Mouse (Mus musculus) midbrain, embryonic 16.5 days (tissue): ENCODE results near the gene Bmper. TPM values are rescaled to one million over a fixed set of nuclear protein-coding genes. Genes with fewer than 3 reads are reported as not detected.

Experiments
- ATAC-seq: fragments of 200-750 bp; cut with Nextera tagmentation; 2 replicates; pipeline ENCODE4 v1.8.0; 2017; ENCODE audit warnings: moderate TSS enrichment
- H3K27ac ChIP-seq: fragments of 300-500 bp; sonication (generic); 2 replicates; pipeline ENCODE4 v1.5.1; 2014; ENCODE audit warnings: mild to moderate bottlenecking, low read length, mixed read lengths
- H3K27me3 ChIP-seq: fragments of 300-500 bp; sonication (generic); 2 replicates; pipeline ENCODE4 v1.6.1; 2014; ENCODE audit warnings: low read depth, low read length, mixed read lengths; ENCODE audit not compliant: control insufficient read depth, insufficient read depth
- H3K36me3 ChIP-seq: fragments of 300-500 bp; sonication (generic); 2 replicates; pipeline ENCODE4 v1.6.1; 2014; ENCODE audit warnings: mild to moderate bottlenecking, low read length, moderate library complexity, mixed read lengths; ENCODE audit not compliant: control insufficient read depth, insufficient read depth
- H3K4me1 ChIP-seq: fragments of 300-500 bp; sonication (generic); 2 replicates; pipeline ENCODE4 v1.6.1; 2014; ENCODE audit warnings: mild to moderate bottlenecking, low read length, mixed read lengths; ENCODE audit not compliant: control insufficient read depth, insufficient read depth
- H3K4me2 ChIP-seq: fragments of 300-500 bp; sonication (generic); 2 replicates; pipeline ENCODE4 v1.6.1; 2014; ENCODE audit warnings: mild to moderate bottlenecking, low read length, mixed read lengths
- H3K4me3 ChIP-seq: fragments of 300-500 bp; sonication (generic); 2 replicates; pipeline ENCODE4 v1.5.1; 2014; ENCODE audit warnings: low read depth, mild to moderate bottlenecking, low read length, moderate library complexity, mixed read lengths
- H3K9ac ChIP-seq: fragments of 300-500 bp; sonication (generic); 2 replicates; pipeline ENCODE4 v1.6.1; 2014; ENCODE audit warnings: low read depth, low read length, mixed read lengths
- H3K9me3 ChIP-seq: fragments of 300-500 bp; sonication (generic); replicated peaks from 2 replicates; pipeline ENCODE4 v1.6.1; 2014; ENCODE audit warnings: mild to moderate bottlenecking, low read length, mixed read lengths; ENCODE audit not compliant: control insufficient read depth, poor library complexity, severe bottlenecking
- WGBS: fragments of 180-500 bp; shearing (Covaris S2); extraction: QIAGEN DNeasy Blood & Tissue Kit; methylation state at CpG from one replicate; pipeline ENCODE4 v1.1.7; 2014; 5-methylcytosine and 5-hydroxymethylcytosine counted together
- polyA plus RNA-seq: library from polyadenylated mRNA; unstranded; fragments of >200 nt; fragmentation: Nextera tagmentation; extraction: Ambion mirVana; gene quantifications from 2 replicates; pipeline ENCODE4 v1.2.1, GENCODE M21; 2015

Bmper gene
- polyA plus RNA-seq, 1 experiment from 2014 or later, result 9.6 TPM

GRCm38 (mm10) chr9:23407935-23408781, 185.3 kb downstream of the Bmper start:
- no peak for ATAC-seq
- 36% methylated on average over 3 of the region's 3 CpGs for WGBS
- 0 out of 2 replicates have a peak overlapping the region, but pooled peaks have one; percentile 20 for H3K27ac ChIP-seq

GRCm38 (mm10) chr9:23410567-23410966, 187.7 kb downstream of the Bmper start:
- no peak overlapping the region for H3K27ac ChIP-seq
- 81% methylated on average over 2 of the region's 2 CpGs for WGBS
- H3K4me1 ChIP-seq, result no peaks in the 10 kb centered on the region
- no peaks in the 10 kb centered on the region for H3K9me3 ChIP-seq
- no peak overlapping the region for H3K4me3 ChIP-seq
- no peak overlapping the region for H3K9ac ChIP-seq
- no peak for ATAC-seq
- no peak overlapping the region for H3K4me2 ChIP-seq
- no peaks in the 10 kb centered on the region for H3K27me3 ChIP-seq
- H3K36me3 ChIP-seq, result no peaks in the 10 kb centered on the region

More at GRCm38 (mm10) chr9:23407935-23408781, 185.3 kb downstream of the Bmper start:
- Histone ChIP-seq H3K4me1 (no peaks in the 10 kb centered on the region), H3K9me3 (no peaks in the 10 kb centered on the region), H3K36me3 (no peaks in the 10 kb centered on the region), H3K4me2 (no peak overlapping the region), H3K27me3 (no peaks in the 10 kb centered on the region), H3K4me3 (no peak overlapping the region), H3K9ac (no peak overlapping the region)

GRCm38 (mm10) chr9:23412956-23413355, 190.1 kb downstream of the Bmper start:
- no peaks in the 10 kb centered on the region for H3K36me3 ChIP-seq
- H3K9me3 ChIP-seq, result 0 out of 2 replicates have a peak, but pooled peaks cover 2% of the 10 kb centered on the region
- H3K4me1 ChIP-seq, result no peaks in the 10 kb centered on the region
- ATAC-seq, result no peak
- H3K4me3 ChIP-seq, result no peak overlapping the region
- no peaks in the 10 kb centered on the region for H3K27me3 ChIP-seq
- no peak overlapping the region for H3K9ac ChIP-seq
- no peak overlapping the region for H3K4me2 ChIP-seq
- WGBS, result 53% methylated on average over 2 of the region's 2 CpGs
- no peak overlapping the region for H3K27ac ChIP-seq

- WGBS, result 99% methylated on average over 2 of the region's 2 CpGs
- no peak overlapping the region for H3K4me3 ChIP-seq
- 0 out of 2 replicates have a peak, but pooled peaks cover 2% of the 10 kb centered on the region for H3K9me3 ChIP-seq
- no peaks in the 10 kb centered on the region for H3K27me3 ChIP-seq
- H3K36me3 ChIP-seq, result no peaks in the 10 kb centered on the region
- no peaks in the 10 kb centered on the region for H3K4me1 ChIP-seq
- no peak overlapping the region for H3K9ac ChIP-seq
- no peak for ATAC-seq
- no peak overlapping the region for H3K27ac ChIP-seq
- H3K4me2 ChIP-seq, result no peak overlapping the region
Observed at GRCm38 (mm10) chr9:23419107-23419506, 196.2 kb downstream of the Bmper start.

GRCm38 (mm10) chr9:23423748-23424147, 200.9 kb downstream of the Bmper start:
- Histone ChIP-seq H3K4me2 (no peak overlapping the region), H3K9ac (no peak overlapping the region), H3K9me3 (no peaks in the 10 kb centered on the region), H3K4me3 (no peak overlapping the region), H3K36me3 (no peaks in the 10 kb centered on the region), H3K27me3 (no peaks in the 10 kb centered on the region), H3K27ac (no peak overlapping the region), H3K4me1 (no peaks in the 10 kb centered on the region)
- WGBS, result 97% methylated on average over 1 of the region's 1 CpGs
- ATAC-seq, result no peak

- no peak overlapping the region for H3K4me2 ChIP-seq
- H3K36me3 ChIP-seq, result no peaks in the 10 kb centered on the region
- no peak overlapping the region for H3K4me3 ChIP-seq
- no peaks in the 10 kb centered on the region for H3K9me3 ChIP-seq
- no peak overlapping the region for H3K27ac ChIP-seq
- H3K4me1 ChIP-seq, result no peaks in the 10 kb centered on the region
- no peaks in the 10 kb centered on the region for H3K27me3 ChIP-seq
- no peak for ATAC-seq
- H3K9ac ChIP-seq, result no peak overlapping the region
- WGBS, result 66% methylated on average over 2 of the region's 2 CpGs
Observed at GRCm38 (mm10) chr9:23432631-23433030, 209.8 kb downstream of the Bmper start.

GRCm38 (mm10) chr9:23433238-23433637, 210.4 kb downstream of the Bmper start:
- H3K4me2 ChIP-seq, result no peak overlapping the region

GRCm38 (mm10) chr9:23436751-23437150, 213.9 kb downstream of the Bmper start:
- H3K4me3 ChIP-seq, result no peak overlapping the region

More at GRCm38 (mm10) chr9:23433238-23433637, 210.4 kb downstream of the Bmper start:
- Histone ChIP-seq H3K9ac (no peak overlapping the region), H3K27me3 (no peaks in the 10 kb centered on the region), H3K4me3 (no peak overlapping the region), H3K9me3 (no peaks in the 10 kb centered on the region), H3K36me3 (no peaks in the 10 kb centered on the region), H3K4me1 (no peaks in the 10 kb centered on the region), H3K27ac (no peak overlapping the region)
- no peak for ATAC-seq
- WGBS, result 92% methylated on average over 3 of the region's 3 CpGs

GRCm38 (mm10) chr9:23438662-23439061, 215.8 kb downstream of the Bmper start:
- H3K4me1 ChIP-seq, result no peaks in the 10 kb centered on the region
- H3K9ac ChIP-seq, result no peak overlapping the region
- H3K36me3 ChIP-seq, result no peaks in the 10 kb centered on the region
- H3K27ac ChIP-seq, result no peak overlapping the region
- H3K4me3 ChIP-seq, result no peak overlapping the region
- 90% methylated on average over 9 of the region's 9 CpGs for WGBS
- no peak for ATAC-seq
- no peaks in the 10 kb centered on the region for H3K9me3 ChIP-seq
- H3K4me2 ChIP-seq, result no peak overlapping the region
- H3K27me3 ChIP-seq, result no peaks in the 10 kb centered on the region

More at GRCm38 (mm10) chr9:23436751-23437150, 213.9 kb downstream of the Bmper start:
- 76% methylated on average over 6 of the region's 6 CpGs for WGBS
- Histone ChIP-seq H3K9me3 (no peaks in the 10 kb centered on the region), H3K36me3 (no peaks in the 10 kb centered on the region), H3K4me1 (no peaks in the 10 kb centered on the region), H3K4me2 (no peak overlapping the region), H3K9ac (no peak overlapping the region), H3K27me3 (no peaks in the 10 kb centered on the region), H3K27ac (no peak overlapping the region)
- ATAC-seq, result no peak; the same call in 1 of the 2 replicates
